Mouse (Mus musculus) liver, postnatal 0 days (tissue): ENCODE measurements at regions not wholly inside any gene's neighbourhood (a gene's known extent, or its start where the extent isn't known, plus 50 kb on each side); places are given as distances from the start of the nearest gene placed in this dataset.
A peak's percentile ranks its signal among the peaks of the same experiment; 100 is the strongest.

Experiments used
- ATAC-seq: fragments of 200-750 bp; cut with Nextera tagmentation; 2 replicates; pipeline ENCODE4 v1.8.0; 2017; ENCODE audit warnings: mild to moderate bottlenecking, moderate library complexity
- DNase-seq: peaks from one replicate; pipeline ENCODE4 v3.0.0-alpha.2; 2016
- H3K27ac ChIP-seq: fragments of 300-500 bp; sonication (generic); 2 replicates; pipeline ENCODE4 v1.5.1; 2014; ENCODE audit warnings: antibody characterized with exemption, moderate library complexity, mild to moderate bottlenecking, low read depth
- H3K27me3 ChIP-seq: fragments of 300-500 bp; sonication (generic); 2 replicates; pipeline ENCODE4 v1.6.1; 2014; ENCODE audit warnings: low read length, control low read depth, mixed read lengths; ENCODE audit not compliant: insufficient read depth
- H3K36me3 ChIP-seq: fragments of 300-500 bp; sonication (generic); replicated peaks from 2 replicates; pipeline ENCODE4 v1.6.1; 2014; ENCODE audit warnings: mild to moderate bottlenecking, control low read depth, low read length, moderate library complexity, mixed read lengths; ENCODE audit not compliant: insufficient read depth
- H3K4me1 ChIP-seq: fragments of 300-500 bp; sonication (generic); 2 replicates; pipeline ENCODE4 v1.6.1; 2014; ENCODE audit warnings: antibody characterized with exemption, mild to moderate bottlenecking, control low read depth; ENCODE audit not compliant: insufficient read depth
- H3K4me2 ChIP-seq: fragments of 300-500 bp; sonication (generic); 2 replicates; pipeline ENCODE4 v1.6.1; 2014; ENCODE audit warnings: low read depth, mild to moderate bottlenecking, low read length, moderate library complexity, mixed read lengths
- H3K4me3 ChIP-seq: fragments of 300-500 bp; sonication (generic); 2 replicates; pipeline ENCODE4 v1.5.1; 2014; ENCODE audit warnings: low read depth, low read length
- H3K9ac ChIP-seq: fragments of 300-500 bp; sonication (generic); replicated peaks from 2 replicates; pipeline ENCODE4 v1.6.1; 2014; ENCODE audit warnings: mild to moderate bottlenecking, moderate library complexity
- H3K9me3 ChIP-seq: fragments of 300-500 bp; sonication (generic); 2 replicates; pipeline ENCODE4 v1.6.1; 2016; ENCODE audit warnings: mild to moderate bottlenecking, control low read depth, low read length, mixed read lengths
- CTCF ChIP-seq: sonication (generic); IDR thresholded peaks from 2 replicates; pipeline ENCODE4 v1.5.1; 2016; ENCODE audit warnings: antibody characterized with exemption, low read depth
- EP300 ChIP-seq: IDR thresholded peaks from 2 replicates; pipeline ENCODE4 v1.6.1; 2016; ENCODE audit warnings: antibody characterized with exemption, low read depth, mild to moderate bottlenecking
- WGBS: fragments of 180-500 bp; shearing (Covaris S2); extraction: QIAGEN DNeasy Blood & Tissue Kit; methylation state at CpG from one replicate; pipeline ENCODE4 v1.1.7; 2014; ENCODE audit not compliant: insufficient replicate concordance; 5-methylcytosine and 5-hydroxymethylcytosine counted together

- 73% methylated on average over 8 of the region's 8 CpGs for WGBS
- Histone ChIP-seq H3K4me2 (no peak overlapping the region), H3K27me3 (no peaks in the 10 kb centered on the region), H3K36me3 (no peaks in the 10 kb centered on the region), H3K4me3 (no peak overlapping the region), H3K9ac (no peak overlapping the region), H3K27ac (peak overlapping the region; percentile 55; the same call in 1 of the 2 replicates), H3K9me3 (no peaks in the 10 kb centered on the region), H3K4me1 (no peaks in the 10 kb centered on the region)
- no peak for ATAC-seq
- DNase-seq: no peak
- TF ChIP-seq EP300: no peak
- TF ChIP-seq CTCF: no peak
These were observed 136.8 kb upstream of the Hmgn3 start for GRCm38 (mm10) chr9:83283249-83283648.

GRCm38 (mm10) chr9:83277791-83278190 lies 131.3 kb upstream of the Hmgn3 start:
- TF ChIP-seq EP300: no peak
- TF ChIP-seq CTCF: no peak
- DNase-seq (peak; percentile 21), ATAC-seq (peak; percentile 62)
- no peak overlapping the region for H3K4me3 ChIP-seq
- no peaks in the 10 kb centered on the region for H3K9me3 ChIP-seq
- H3K36me3 ChIP-seq: no peaks in the 10 kb centered on the region
- WGBS: 43% methylated on average over 5 of the region's 5 CpGs
- no peak overlapping the region for H3K4me2 ChIP-seq
- H3K4me1 ChIP-seq: no peaks in the 10 kb centered on the region
- no peaks in the 10 kb centered on the region for H3K27me3 ChIP-seq
- no peak overlapping the region for H3K9ac ChIP-seq
- H3K27ac ChIP-seq: peak overlapping the region; percentile 48

- no peaks in the 10 kb centered on the region for H3K27me3 ChIP-seq
- no peaks in the 10 kb centered on the region for H3K36me3 ChIP-seq
- no peak overlapping the region for H3K4me2 ChIP-seq
- TF ChIP-seq CTCF (no peak), EP300 (no peak)
- H3K4me3 ChIP-seq: no peak overlapping the region
- DNase-seq: no peak
- H3K4me1 ChIP-seq: no peaks in the 10 kb centered on the region
- no peaks in the 10 kb centered on the region for H3K9me3 ChIP-seq
- no peak overlapping the region for H3K9ac ChIP-seq
- no peak for ATAC-seq
- WGBS: 74% methylated on average over 5 of the region's 5 CpGs
- H3K27ac ChIP-seq: peak overlapping the region; percentile 34
These were observed 130.9 kb upstream of the Hmgn3 start for GRCm38 (mm10) chr9:83277356-83277755.

GRCm38 (mm10) chr9:83276291-83276690 lies 129.8 kb upstream of the Hmgn3 start:
- H3K4me1 ChIP-seq: no peaks in the 10 kb centered on the region
- TF ChIP-seq EP300 (no peak), CTCF (no peak)
- H3K4me2 ChIP-seq: no peak overlapping the region
- H3K9me3 ChIP-seq: no peaks in the 10 kb centered on the region
- WGBS: 79% methylated on average over 5 of the region's 5 CpGs
- no peak overlapping the region for H3K4me3 ChIP-seq
- H3K9ac ChIP-seq: no peak overlapping the region
- DNase-seq (no peak), ATAC-seq (no peak)
- H3K27ac ChIP-seq: no peak overlapping the region
- no peaks in the 10 kb centered on the region for H3K27me3 ChIP-seq
- H3K36me3 ChIP-seq: no peaks in the 10 kb centered on the region

GRCm38 (mm10) chr9:83273361-83273975 lies 127.0 kb upstream of the Hmgn3 start:
- ATAC-seq (no peak), DNase-seq (no peak)
- TF ChIP-seq EP300 (no peak), CTCF (no peak)
- H3K4me2 ChIP-seq: no peak overlapping the region
- no peak overlapping the region for H3K9ac ChIP-seq
- no peaks in the 10 kb centered on the region for H3K9me3 ChIP-seq
- H3K27ac ChIP-seq: no peak overlapping the region
- no peaks in the 10 kb centered on the region for H3K27me3 ChIP-seq
- no peaks in the 10 kb centered on the region for H3K4me1 ChIP-seq
- WGBS: 75% methylated on average over 9 of the region's 9 CpGs
- no peak overlapping the region for H3K4me3 ChIP-seq
- H3K36me3 ChIP-seq: no peaks in the 10 kb centered on the region

GRCm38 (mm10) chr9:83265736-83266135 lies 119.3 kb upstream of the Hmgn3 start:
- no peak overlapping the region for H3K27ac ChIP-seq

GRCm38 (mm10) chr9:83259511-83259910 lies 113.0 kb upstream of the Hmgn3 start:
- DNase-seq: no peak
- Histone ChIP-seq H3K4me3 (no peak overlapping the region), H3K9ac (no peak overlapping the region), H3K36me3 (no peaks in the 10 kb centered on the region), H3K4me1 (no peaks in the 10 kb centered on the region), H3K27ac (no peak overlapping the region), H3K9me3 (no peaks in the 10 kb centered on the region), H3K27me3 (no peaks in the 10 kb centered on the region), H3K4me2 (no peak overlapping the region)
- ATAC-seq: no peak
- WGBS: 83% methylated on average over 5 of the region's 5 CpGs
- no peak for TF ChIP-seq CTCF
- no peak for TF ChIP-seq EP300

More at GRCm38 (mm10) chr9:83265736-83266135, 119.3 kb upstream of the Hmgn3 start:
- 66% methylated on average over 6 of the region's 6 CpGs for WGBS
- Histone ChIP-seq H3K9ac (no peak overlapping the region), H3K36me3 (no peaks in the 10 kb centered on the region), H3K4me1 (no peaks in the 10 kb centered on the region), H3K27me3 (no peaks in the 10 kb centered on the region), H3K4me2 (no peak overlapping the region), H3K9me3 (no peaks in the 10 kb centered on the region), H3K4me3 (no peak overlapping the region)
- TF ChIP-seq EP300: no peak
- 0 out of 2 replicates have a peak, but pooled peaks have one; percentile 24 for TF ChIP-seq CTCF
- DNase-seq (no peak), ATAC-seq (no peak)
